Mouse (Mus musculus): ENCODE measurements around the gene Angptl8.

GRCm38 (mm10) chr9:21794344-21794834, 40.9 kb upstream of the Angptl8 start:
- TF ChIP-seq GATA1 (IDR thresholded peaks at IDR 0.05; ENCODE audit: borderline replicate concordance, low read length), result no peak
- no peak for TF ChIP-seq FLI1 (IDR thresholded peaks at IDR 0.05; ENCODE audit: low read length)

Data from megakaryocyte, embryonic 14.5 days (primary cell).